Mouse (Mus musculus) spleen, adult 2 months (tissue): ENCODE results near the gene Tcp1. TPM values are rescaled to one million over a fixed set of nuclear protein-coding genes. Genes with fewer than 3 reads are reported as not detected.

ENCODE experiments used
- DNase-seq, 2 experiments: peaks; one replicate each; pipeline versions ENCODE4 v3.0.0 to v3.0.0-alpha.2; 2012 to 2021; ENCODE audit warnings: low spot score in 2 of 2, low read depth in 1 of 2
- H3K27ac ChIP-seq: fragments of 200-500 bp; 2 replicates; pipeline ENCODE4 v1.5.1; 2012; ENCODE audit warnings: low read length, inconsistent platforms; ENCODE audit not compliant: insufficient read depth
- H3K27me3 ChIP-seq: fragments of 200-500 bp; 2 replicates; pipeline ENCODE4 v1.6.1; 2012; ENCODE audit warnings: mild to moderate bottlenecking, moderate library complexity, low read length, inconsistent platforms; ENCODE audit not compliant: control insufficient read depth, insufficient read depth
- H3K36me3 ChIP-seq: fragments of 200-500 bp; 2 replicates; pipeline ENCODE4 v1.6.1; 2012; ENCODE audit warnings: mild to moderate bottlenecking, low read length, inconsistent platforms; ENCODE audit not compliant: control insufficient read depth, insufficient read depth
- H3K4me1 ChIP-seq: fragments of 200-500 bp; 2 replicates; pipeline ENCODE4 v1.6.1; 2011; ENCODE audit warnings: inconsistent platforms; ENCODE audit not compliant: control insufficient read depth, insufficient read depth, insufficient read length
- H3K4me3 ChIP-seq: fragments of 200-500 bp; 2 replicates; pipeline ENCODE4 v1.5.1; 2011; ENCODE audit warnings: mild to moderate bottlenecking, inconsistent platforms; ENCODE audit not compliant: insufficient read depth, insufficient read length; ENCODE audit errors: extremely low read depth
- CTCF ChIP-seq: fragments of 200-500 bp; IDR thresholded peaks from 2 replicates; pipeline ENCODE4 v1.5.1; 2011; ENCODE audit warnings: mild to moderate bottlenecking, inconsistent platforms; ENCODE audit not compliant: insufficient read depth, insufficient read length, insufficient replicate concordance; ENCODE audit errors: extremely low read depth
- POLR2A ChIP-seq: fragments of 200-500 bp; IDR thresholded peaks from 2 replicates; pipeline ENCODE4 v1.6.1; 2011; ENCODE audit warnings: low read depth, low read length, inconsistent platforms
- WGBS: fragments of 180-500 bp; shearing (Covaris S2); methylation state at CpG from one replicate; pipeline ENCODE4 v1.1.7; 2018; 5-methylcytosine and 5-hydroxymethylcytosine counted together
- polyA plus RNA-seq: library from polyadenylated mRNA; depleted of rRNA; stranded (reverse); fragments of >200 nt; gene quantifications from 2 replicates; pipeline ENCODE4 v1.2.3, GENCODE M21; 2012; rRNA removed

Tcp1 gene
- polyA plus RNA-seq, 1 experiment: 32.9 TPM

DNA sequence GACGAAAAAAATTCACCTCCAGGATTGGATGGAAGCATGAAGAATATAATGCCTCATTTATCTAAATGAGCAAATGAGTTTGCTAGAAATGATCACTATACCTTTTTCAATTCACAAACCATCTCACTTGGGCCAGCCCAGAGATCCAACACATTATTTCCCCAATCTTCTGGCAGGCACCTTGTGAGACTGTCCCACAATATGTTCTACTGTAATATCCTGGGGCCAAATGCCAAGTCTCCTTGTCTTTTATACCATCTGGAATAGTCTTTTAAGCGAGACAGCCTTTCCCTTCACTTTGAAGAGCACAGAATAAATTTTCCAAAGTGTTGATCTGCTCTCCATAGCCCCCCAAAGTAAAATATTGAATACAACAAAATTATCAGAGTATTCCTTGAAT lies 58.4 kb downstream of the Tcp1 start:
- H3K27ac ChIP-seq: no peak overlapping the region
- H3K4me3 ChIP-seq: no peak overlapping the region
- 89% methylated on average over 2 of the region's 2 CpGs for WGBS
- no peaks in the 10 kb centered on the region for H3K4me1 ChIP-seq
- DNase-seq: no peak
- TF ChIP-seq CTCF (no peak), POLR2A (no peak)
- H3K36me3 ChIP-seq: peaks cover 28% of the 10 kb centered on the region
- H3K27me3 ChIP-seq: no peaks in the 10 kb centered on the region

Other genes with a start within 250 kb of the Tcp1 start
- 0.04 TPM in 2 replicates for gene Slc22a1, start 239.9 kb upstream of the Tcp1 start, polyA plus RNA-seq
- 7.2 and 9.7 TPM in 2 replicates for gene Igf2r, start 146.0 kb upstream of the Tcp1 start, polyA plus RNA-seq
- not detected in 2 replicates for gene Mas1, start 47.6 kb upstream of the Tcp1 start, polyA plus RNA-seq
- not detected in 2 replicates for gene Mrgprh, start 39.7 kb upstream of the Tcp1 start, polyA plus RNA-seq
- gene Pnldc1, start 5.5 kb upstream of the Tcp1 start, polyA plus RNA-seq: 0.32 and 0.88 TPM in 2 replicates
- 19.9 and 22.3 TPM in 2 replicates for gene Mrpl18, start 644 bp downstream of the Tcp1 start, polyA plus RNA-seq
- gene Acat3, start 24.9 kb downstream of the Tcp1 start, polyA plus RNA-seq: 0.07 TPM in 1 of 2 replicates, not detected in the other
- gene Acat2, start 45.0 kb downstream of the Tcp1 start, polyA plus RNA-seq: 3.5 and 4.6 TPM in 2 replicates
- 11.7 TPM in 2 replicates for gene Wtap, start 78.5 kb downstream of the Tcp1 start, polyA plus RNA-seq
- 98.9 and 191 TPM in 2 replicates for gene Sod2, start 91.1 kb downstream of the Tcp1 start, polyA plus RNA-seq
- 0.41 and 0.62 TPM in 2 replicates for gene Gpr31b, start 136.6 kb downstream of the Tcp1 start, polyA plus RNA-seq
- gene Tcp10b, start 145.4 kb downstream of the Tcp1 start, polyA plus RNA-seq: not detected in 2 replicates
- 0.05 TPM in 1 of 2 replicates, not detected in the other for gene Unc93a, start 216.1 kb downstream of the Tcp1 start, polyA plus RNA-seq